Mouse (Mus musculus) forebrain, embryonic 12.5 days (tissue): ENCODE measurements at regions not wholly inside any gene's neighbourhood (a gene's known extent, or its start where the extent isn't known, plus 50 kb on each side); places are given as distances from the start of the nearest gene placed in this dataset.

ENCODE experiments used
- ATAC-seq: fragments of 200-750 bp; cut with Nextera tagmentation; 2 replicates; pipeline ENCODE4 v1.8.0; 2017; ENCODE audit warnings: moderate TSS enrichment; ENCODE audit not compliant: low FRiP score
- H3K27ac ChIP-seq: fragments of 300-500 bp; sonication (generic); 2 replicates; pipeline ENCODE4 v1.5.1; 2016; ENCODE audit warnings: mild to moderate bottlenecking
- H3K27me3 ChIP-seq: fragments of 300-500 bp; sonication (generic); 2 replicates; pipeline ENCODE4 v1.6.1; 2016; ENCODE audit warnings: mild to moderate bottlenecking
- H3K36me3 ChIP-seq: fragments of 300-500 bp; sonication (generic); replicated peaks from 2 replicates; pipeline ENCODE4 v1.6.1; 2016; ENCODE audit warnings: mild to moderate bottlenecking
- H3K4me1 ChIP-seq: fragments of 300-500 bp; sonication (generic); 2 replicates; pipeline ENCODE4 v1.6.1; 2016
- H3K4me2 ChIP-seq: fragments of 300-500 bp; sonication (generic); 2 replicates; pipeline ENCODE4 v1.6.1; 2016; ENCODE audit warnings: mild to moderate bottlenecking, moderate library complexity
- H3K4me3 ChIP-seq: fragments of 300-500 bp; sonication (generic); replicated peaks from 2 replicates; pipeline ENCODE4 v1.5.1; 2016; ENCODE audit warnings: mild to moderate bottlenecking
- H3K9ac ChIP-seq: fragments of 300-500 bp; sonication (generic); 2 replicates; pipeline ENCODE4 v1.6.1; 2016; ENCODE audit warnings: mild to moderate bottlenecking
- H3K9me3 ChIP-seq: fragments of 300-500 bp; sonication (generic); 2 replicates; pipeline ENCODE4 v1.6.1; 2016
- WGBS: fragments of 180-500 bp; shearing (Covaris S2); methylation state at CpG from one replicate; pipeline ENCODE4 v1.1.7; 2016; 5-methylcytosine and 5-hydroxymethylcytosine counted together

- H3K27me3 ChIP-seq = no peaks in the 10 kb centered on the region
- no peak for ATAC-seq
- no peaks in the 10 kb centered on the region for H3K36me3 ChIP-seq
Observed at GRCm38 (mm10) chr4:81096581-81096980, 186.1 kb downstream of the Lurap1l start.

GRCm38 (mm10) chr4:81097597-81097996 lies 187.2 kb downstream of the Lurap1l start:
- Histone ChIP-seq H3K27me3 (no peaks in the 10 kb centered on the region), H3K9me3 (no peaks in the 10 kb centered on the region), H3K4me2 (no peak overlapping the region), H3K4me3 (no peak overlapping the region), H3K9ac (no peak overlapping the region), H3K4me1 (no peaks in the 10 kb centered on the region), H3K36me3 (no peaks in the 10 kb centered on the region), H3K27ac (no peak overlapping the region)
- ATAC-seq = no peak
- WGBS = 80% methylated on average over 1 of the region's 1 CpGs

More at GRCm38 (mm10) chr4:81096581-81096980, 186.1 kb downstream of the Lurap1l start:
- no peaks in the 10 kb centered on the region for H3K4me1 ChIP-seq
- no peak overlapping the region for H3K27ac ChIP-seq
- H3K9me3 ChIP-seq = no peaks in the 10 kb centered on the region
- no peak overlapping the region for H3K9ac ChIP-seq
- no peak overlapping the region for H3K4me2 ChIP-seq
- H3K4me3 ChIP-seq = no peak overlapping the region

GRCm38 (mm10) chr4:81101049-81101448 lies 190.6 kb downstream of the Lurap1l start:
- no peak overlapping the region for H3K9ac ChIP-seq
- H3K27me3 ChIP-seq = no peaks in the 10 kb centered on the region

GRCm38 (mm10) chr4:81111307-81111706 lies 200.9 kb downstream of the Lurap1l start:
- WGBS = 64% methylated on average over 3 of the region's 3 CpGs
- Histone ChIP-seq H3K36me3 (no peaks in the 10 kb centered on the region), H3K4me1 (no peaks in the 10 kb centered on the region), H3K9ac (no peak overlapping the region), H3K4me2 (no peak overlapping the region), H3K9me3 (no peaks in the 10 kb centered on the region), H3K27me3 (no peaks in the 10 kb centered on the region), H3K4me3 (no peak overlapping the region), H3K27ac (no peak overlapping the region)
- no peak for ATAC-seq

More at GRCm38 (mm10) chr4:81101049-81101448, 190.6 kb downstream of the Lurap1l start:
- Histone ChIP-seq H3K36me3 (no peaks in the 10 kb centered on the region), H3K4me3 (no peak overlapping the region), H3K27ac (no peak overlapping the region), H3K9me3 (no peaks in the 10 kb centered on the region), H3K4me2 (no peak overlapping the region), H3K4me1 (no peaks in the 10 kb centered on the region)
- ATAC-seq = no peak
- WGBS = 87% methylated on average over 2 of the region's 2 CpGs

- WGBS = 87% methylated on average over 7 of the region's 7 CpGs
- Histone ChIP-seq H3K27me3 (no peaks in the 10 kb centered on the region), H3K9me3 (no peaks in the 10 kb centered on the region), H3K27ac (no peak overlapping the region), H3K36me3 (no peaks in the 10 kb centered on the region), H3K4me1 (no peaks in the 10 kb centered on the region), H3K4me2 (no peak overlapping the region), H3K4me3 (no peak overlapping the region), H3K9ac (no peak overlapping the region)
- no peak for ATAC-seq
Observed at GRCm38 (mm10) chr4:81116411-81116810, 206.0 kb downstream of the Lurap1l start.

GRCm38 (mm10) chr4:81124155-81124554 lies 213.7 kb downstream of the Lurap1l start:
- H3K4me2 ChIP-seq = no peak overlapping the region
- ATAC-seq = no peak
- H3K9me3 ChIP-seq = no peaks in the 10 kb centered on the region
- no peak overlapping the region for H3K4me3 ChIP-seq
- no peaks in the 10 kb centered on the region for H3K4me1 ChIP-seq
- H3K27ac ChIP-seq = no peak overlapping the region
- H3K36me3 ChIP-seq = no peaks in the 10 kb centered on the region
- no peaks in the 10 kb centered on the region for H3K27me3 ChIP-seq
- H3K9ac ChIP-seq = no peak overlapping the region
- 37% methylated on average over 3 of the region's 3 CpGs for WGBS

GRCm38 (mm10) chr4:81129874-81130273 lies 219.4 kb downstream of the Lurap1l start:
- H3K27me3 ChIP-seq = no peaks in the 10 kb centered on the region
- no peaks in the 10 kb centered on the region for H3K9me3 ChIP-seq
- no peak overlapping the region for H3K4me3 ChIP-seq
- no peak for ATAC-seq
- H3K36me3 ChIP-seq = no peaks in the 10 kb centered on the region
- no peak overlapping the region for H3K4me2 ChIP-seq
- H3K9ac ChIP-seq = no peak overlapping the region
- WGBS = 78% methylated on average over 2 of the region's 2 CpGs
- no peak overlapping the region for H3K27ac ChIP-seq
- H3K4me1 ChIP-seq = no peaks in the 10 kb centered on the region

GRCm38 (mm10) chr4:81173111-81173510 lies 262.7 kb downstream of the Lurap1l start:
- no peaks in the 10 kb centered on the region for H3K4me1 ChIP-seq
- H3K9me3 ChIP-seq = no peaks in the 10 kb centered on the region
- no peak overlapping the region for H3K4me2 ChIP-seq
- ATAC-seq = no peak
- no peaks in the 10 kb centered on the region for H3K27me3 ChIP-seq
- no peaks in the 10 kb centered on the region for H3K36me3 ChIP-seq
- no peak overlapping the region for H3K4me3 ChIP-seq
- no peak overlapping the region for H3K27ac ChIP-seq
- no peak overlapping the region for H3K9ac ChIP-seq
- WGBS = 85% methylated on average over 2 of the region's 2 CpGs

- 70% methylated on average over 11 of the region's 11 CpGs for WGBS
- Histone ChIP-seq H3K4me2 (no peak overlapping the region), H3K4me3 (no peak overlapping the region), H3K27ac (no peak overlapping the region), H3K9me3 (no peaks in the 10 kb centered on the region), H3K4me1 (peaks cover 2% of the 10 kb centered on the region; the same call in 1 of the 2 replicates), H3K9ac (no peak overlapping the region), H3K27me3 (no peaks in the 10 kb centered on the region), H3K36me3 (no peaks in the 10 kb centered on the region)
- ATAC-seq = no peak
Observed at GRCm38 (mm10) chr4:81177443-81178041, 265.1 kb downstream of the Mpdz start.

- peak; percentile 19 for ATAC-seq
- H3K36me3 ChIP-seq = no peaks in the 10 kb centered on the region
- H3K4me1 ChIP-seq = peaks cover 2% of the 10 kb centered on the region; the same call in 1 of the 2 replicates
- no peak overlapping the region for H3K4me2 ChIP-seq
- no peak overlapping the region for H3K4me3 ChIP-seq
- WGBS = 81% methylated on average over 14 of the region's 14 CpGs
- H3K27me3 ChIP-seq = no peaks in the 10 kb centered on the region
- H3K9ac ChIP-seq = no peak overlapping the region
- no peaks in the 10 kb centered on the region for H3K9me3 ChIP-seq
- H3K27ac ChIP-seq = no peak overlapping the region
Observed at GRCm38 (mm10) chr4:81178047-81178781, 264.4 kb downstream of the Mpdz start.

GRCm38 (mm10) chr4:81178782-81179135 lies 263.9 kb downstream of the Mpdz start:
- Histone ChIP-seq H3K4me1 (peaks cover 2% of the 10 kb centered on the region; the same call in 1 of the 2 replicates), H3K9me3 (no peaks in the 10 kb centered on the region), H3K4me2 (no peak overlapping the region), H3K27ac (no peak overlapping the region), H3K4me3 (no peak overlapping the region), H3K36me3 (no peaks in the 10 kb centered on the region), H3K9ac (no peak overlapping the region), H3K27me3 (no peaks in the 10 kb centered on the region)
- peak; percentile 97 for ATAC-seq
- 1% methylated on average over 12 of the region's 12 CpGs for WGBS

- Histone ChIP-seq H3K4me1 (peaks cover 9% of the 10 kb centered on the region; the same call in 1 of the 2 replicates), H3K9me3 (no peaks in the 10 kb centered on the region), H3K27me3 (no peaks in the 10 kb centered on the region), H3K9ac (no peak overlapping the region), H3K4me2 (no peak overlapping the region), H3K36me3 (no peaks in the 10 kb centered on the region), H3K4me3 (no peak overlapping the region), H3K27ac (no peak overlapping the region)
- ATAC-seq = peak; percentile 44; the same call in 1 of the 2 replicates
- WGBS = 89% methylated on average over 1 of the region's 1 CpGs
Observed at GRCm38 (mm10) chr4:81216123-81216522, 226.5 kb downstream of the Mpdz start.

GRCm38 (mm10) chr4:81217979-81218378 lies 224.6 kb downstream of the Mpdz start:
- Histone ChIP-seq H3K4me3 (no peak overlapping the region), H3K36me3 (no peaks in the 10 kb centered on the region), H3K27me3 (no peaks in the 10 kb centered on the region), H3K9me3 (no peaks in the 10 kb centered on the region), H3K4me2 (no peak overlapping the region; the same call in 1 of the 2 replicates), H3K4me1 (peaks cover 9% of the 10 kb centered on the region; the same call in 1 of the 2 replicates), H3K9ac (no peak overlapping the region), H3K27ac (no peak overlapping the region)
- ATAC-seq = peak; percentile 18; the same call in 1 of the 2 replicates
- 26% methylated on average over 11 of the region's 11 CpGs for WGBS
